Mouse (Mus musculus) small intestine, adult 2 months (tissue): ENCODE data around the gene Psg25. TPM values are rescaled to one million over a fixed set of nuclear protein-coding genes. Genes with fewer than 3 reads are reported as not detected.
A peak's percentile ranks its signal among the peaks of the same experiment; 100 is the strongest.

ENCODE experiments used
- H3K27ac ChIP-seq: fragments of 200-500 bp; 2 replicates; pipeline ENCODE4 v1.5.1; 2012; ENCODE audit warnings: low read depth, low read length, control low read depth, inconsistent platforms; ENCODE audit not compliant: insufficient read depth
- H3K27me3 ChIP-seq: fragments of 200-500 bp; 2 replicates; pipeline ENCODE4 v1.6.1; 2012; ENCODE audit warnings: mild to moderate bottlenecking, moderate library complexity, low read length, inconsistent platforms; ENCODE audit not compliant: control insufficient read depth, insufficient read depth
- H3K36me3 ChIP-seq: fragments of 200-500 bp; 2 replicates; pipeline ENCODE4 v1.6.1; 2012; ENCODE audit warnings: mild to moderate bottlenecking, low read length, control low read depth, inconsistent platforms; ENCODE audit not compliant: control insufficient read depth, insufficient read depth
- H3K4me1 ChIP-seq: fragments of 200-500 bp; 2 replicates; pipeline ENCODE4 v1.6.1; 2012; ENCODE audit warnings: low read length, inconsistent platforms, mixed read lengths; ENCODE audit not compliant: control insufficient read depth, insufficient read depth, insufficient read length
- H3K4me3 ChIP-seq: fragments of 200-500 bp; 2 replicates; pipeline ENCODE4 v1.5.1; 2012; ENCODE audit warnings: low read depth, mild to moderate bottlenecking, control low read depth, inconsistent platforms, low read length, moderate library complexity
- CTCF ChIP-seq: fragments of 200-500 bp; IDR thresholded peaks from 2 replicates; pipeline ENCODE4 v1.5.1; 2012; ENCODE audit warnings: low read depth, mild to moderate bottlenecking, control low read depth, inconsistent platforms, low read length, moderate library complexity, mixed read lengths; ENCODE audit not compliant: insufficient replicate concordance, insufficient read length; ENCODE audit errors: extremely low read depth
- POLR2A ChIP-seq: fragments of 200-500 bp; IDR thresholded peaks from 2 replicates; pipeline ENCODE4 v1.6.1; 2012; ENCODE audit warnings: low read depth, mild to moderate bottlenecking, control low read depth, inconsistent platforms, low read length, moderate library complexity
- WGBS: fragments of 180-500 bp; shearing (Covaris S2); methylation state at CpG from one replicate; pipeline ENCODE4 v1.1.7; 2018; 5-methylcytosine and 5-hydroxymethylcytosine counted together
- polyA plus RNA-seq: library from polyadenylated mRNA; depleted of rRNA; stranded (reverse); fragments of >200 nt; gene quantifications from 2 replicates; pipeline ENCODE4 v1.2.3, GENCODE M21; 2012; rRNA removed

The Psg25 gene
- polyA plus RNA-seq, 1 experiment: 0.10 TPM

GRCm38 (mm10) chr7:18511479-18511878 lies 20.6 kb downstream of the Psg25 start:
- no peaks in the 10 kb centered on the region for H3K27me3 ChIP-seq
- no peaks in the 10 kb centered on the region for H3K36me3 ChIP-seq
- no peak for TF ChIP-seq POLR2A
- peak; percentile 60; the same call in 1 of the 2 replicates for TF ChIP-seq CTCF
- no peak overlapping the region for H3K27ac ChIP-seq
- WGBS: 20% methylated on average over 9 of the region's 9 CpGs
- no peaks in the 10 kb centered on the region for H3K4me1 ChIP-seq
- no peak overlapping the region for H3K4me3 ChIP-seq

- Histone ChIP-seq H3K36me3 (no peaks in the 10 kb centered on the region), H3K4me1 (no peaks in the 10 kb centered on the region), H3K4me3 (no peak within 1 kb of the TSS), H3K27ac (no peak within 1 kb of the TSS), H3K27me3 (no peaks in the 10 kb centered on the region)
- TF ChIP-seq POLR2A (no peak), CTCF (no peak)
- 56% methylated on average over 1 of the region's 1 CpGs for WGBS
Observed at GRCm38 (mm10) chr7:18484077-18484476, 48.0 kb downstream of the Psg25 start, which contains the start of gene Psg26. Psg26 (minus strand) TSS chr7:18484177.

Other genes with a start within 250 kb of the Psg25 start
- 0.74 TPM in 1 of 2 replicates, not detected in the other for gene Psg18, start 177.3 kb downstream of the Psg25 start, polyA plus RNA-seq
- 0.35 TPM in 1 of 2 replicates, not detected in the other for gene Psg28, start 100.2 kb downstream of the Psg25 start, polyA plus RNA-seq
- 0.18 TPM in 1 of 2 replicates, not detected in the other for gene Psg26, start 48.1 kb downstream of the Psg25 start, polyA plus RNA-seq
- 0.04 and 0.09 TPM in 2 replicates for gene Psg27, start 35.0 kb upstream of the Psg25 start, polyA plus RNA-seq
- gene Psg23, start 84.2 kb upstream of the Psg25 start, polyA plus RNA-seq: not detected in 2 replicates
- gene Psg21, start 124.5 kb upstream of the Psg25 start, polyA plus RNA-seq: not detected in 2 replicates
- not detected in 2 replicates for gene Psg20, start 153.9 kb upstream of the Psg25 start, polyA plus RNA-seq
- 0.05 TPM in 1 of 2 replicates, not detected in the other for gene Psg22, start 185.8 kb upstream of the Psg25 start, polyA plus RNA-seq